Mouse (Mus musculus) spleen, adult 2 months (tissue): ENCODE measurements at regions not wholly inside any gene's neighbourhood (a gene's known extent, or its start where the extent isn't known, plus 50 kb on each side); places are given as distances from the start of the nearest gene placed in this dataset.

Experiments
- DNase-seq, 2 experiments: peaks; one replicate each; pipeline versions ENCODE4 v3.0.0 to v3.0.0-alpha.2; 2012 to 2021; ENCODE audit warnings: low spot score in 2 of 2, low read depth in 1 of 2
- H3K27ac ChIP-seq: fragments of 200-500 bp; 2 replicates; pipeline ENCODE4 v1.5.1; 2012; ENCODE audit warnings: low read length, inconsistent platforms; ENCODE audit not compliant: insufficient read depth
- H3K27me3 ChIP-seq: fragments of 200-500 bp; 2 replicates; pipeline ENCODE4 v1.6.1; 2012; ENCODE audit warnings: mild to moderate bottlenecking, moderate library complexity, low read length, inconsistent platforms; ENCODE audit not compliant: control insufficient read depth, insufficient read depth
- H3K36me3 ChIP-seq: fragments of 200-500 bp; 2 replicates; pipeline ENCODE4 v1.6.1; 2012; ENCODE audit warnings: mild to moderate bottlenecking, low read length, inconsistent platforms; ENCODE audit not compliant: control insufficient read depth, insufficient read depth
- H3K4me1 ChIP-seq: fragments of 200-500 bp; 2 replicates; pipeline ENCODE4 v1.6.1; 2011; ENCODE audit warnings: inconsistent platforms; ENCODE audit not compliant: control insufficient read depth, insufficient read depth, insufficient read length
- H3K4me3 ChIP-seq: fragments of 200-500 bp; 2 replicates; pipeline ENCODE4 v1.5.1; 2011; ENCODE audit warnings: mild to moderate bottlenecking, inconsistent platforms; ENCODE audit not compliant: insufficient read depth, insufficient read length; ENCODE audit errors: extremely low read depth
- CTCF ChIP-seq: fragments of 200-500 bp; IDR thresholded peaks from 2 replicates; pipeline ENCODE4 v1.5.1; 2011; ENCODE audit warnings: mild to moderate bottlenecking, inconsistent platforms; ENCODE audit not compliant: insufficient read depth, insufficient read length, insufficient replicate concordance; ENCODE audit errors: extremely low read depth
- POLR2A ChIP-seq: fragments of 200-500 bp; IDR thresholded peaks from 2 replicates; pipeline ENCODE4 v1.6.1; 2011; ENCODE audit warnings: low read depth, low read length, inconsistent platforms
- WGBS: fragments of 180-500 bp; shearing (Covaris S2); methylation state at CpG from one replicate; pipeline ENCODE4 v1.1.7; 2018; 5-methylcytosine and 5-hydroxymethylcytosine counted together

DNA sequence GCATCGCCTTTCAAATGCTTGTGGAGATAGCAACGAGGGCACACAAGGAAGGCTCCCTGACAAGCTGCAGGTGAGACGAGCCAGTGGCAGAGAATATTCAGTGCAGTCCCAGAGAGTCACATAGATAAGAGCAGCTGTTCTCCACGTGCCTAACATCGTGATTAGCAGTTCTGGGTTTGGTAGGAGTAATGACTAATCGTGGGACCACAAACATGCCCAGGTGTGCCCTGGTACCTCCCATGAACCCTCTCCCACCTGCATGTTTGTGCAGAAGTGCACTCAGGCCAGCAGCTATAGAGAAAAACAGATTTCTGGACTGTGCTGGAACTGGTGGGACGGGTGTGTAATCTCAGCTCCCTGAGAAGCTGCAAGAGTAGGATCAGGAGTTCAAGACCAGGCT lies 85.9 kb upstream of the Acsl1 start:
- no peaks in the 10 kb centered on the region for H3K4me1 ChIP-seq
- 85% methylated on average over 7 of the region's 7 CpGs for WGBS
- no peaks in the 10 kb centered on the region for H3K36me3 ChIP-seq
- H3K27ac ChIP-seq: no peak overlapping the region
- no peak overlapping the region for H3K4me3 ChIP-seq
- no peak for DNase-seq
- TF ChIP-seq CTCF (no peak), POLR2A (no peak)
- no peaks in the 10 kb centered on the region for H3K27me3 ChIP-seq

DNA sequence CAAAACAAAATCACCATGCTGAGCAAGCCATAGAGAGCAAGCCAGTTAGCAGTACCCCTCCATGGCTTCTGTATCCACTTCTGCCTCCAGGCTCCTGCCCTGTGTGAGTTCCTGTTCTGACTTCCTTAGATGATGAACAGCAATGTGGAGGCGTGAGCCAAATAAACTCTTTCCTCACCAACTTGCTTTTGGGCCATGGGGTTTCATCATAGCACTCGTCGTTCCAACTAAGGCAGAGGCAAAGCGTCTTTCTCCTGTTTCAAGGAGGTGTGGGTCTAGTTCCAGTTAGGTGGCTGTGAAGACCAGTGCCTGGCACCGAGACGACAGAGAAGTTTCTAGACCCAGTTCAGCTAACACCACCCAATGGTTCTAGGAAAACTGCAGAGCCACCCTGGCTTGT lies 85.0 kb upstream of the Acsl1 start:
- 88% methylated on average over 6 of the region's 6 CpGs for WGBS
- H3K27me3 ChIP-seq: no peaks in the 10 kb centered on the region
- TF ChIP-seq POLR2A: no peak
- no peak for TF ChIP-seq CTCF
- H3K36me3 ChIP-seq: no peaks in the 10 kb centered on the region
- H3K27ac ChIP-seq: no peak overlapping the region
- H3K4me1 ChIP-seq: no peaks in the 10 kb centered on the region
- DNase-seq: no peak
- H3K4me3 ChIP-seq: no peak overlapping the region

DNA sequence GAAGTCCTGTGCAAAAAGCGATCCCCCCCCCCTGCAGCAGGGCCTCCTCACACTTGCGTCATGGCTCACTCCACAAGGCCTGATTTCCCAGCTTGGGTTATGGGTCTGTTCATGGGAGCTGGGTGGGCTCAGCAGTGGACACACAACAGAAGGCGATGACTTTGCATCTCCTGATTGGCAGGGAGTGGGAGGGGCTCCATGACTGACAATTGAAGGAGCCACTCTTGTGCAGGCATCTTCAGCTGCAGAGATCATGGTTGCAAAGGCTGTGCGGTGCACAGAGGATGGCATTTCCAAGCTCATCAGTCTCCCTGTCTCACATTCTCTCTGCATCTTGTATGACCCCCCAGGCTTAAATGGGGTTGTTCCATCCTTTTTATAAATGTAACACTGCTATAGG lies 84.3 kb upstream of the Acsl1 start:
- Histone ChIP-seq H3K4me3 (no peak overlapping the region), H3K36me3 (no peaks in the 10 kb centered on the region), H3K27me3 (no peaks in the 10 kb centered on the region), H3K27ac (no peak overlapping the region), H3K4me1 (no peaks in the 10 kb centered on the region)
- DNase-seq: no peak
- TF ChIP-seq POLR2A: no peak
- TF ChIP-seq CTCF: no peak
- 89% methylated on average over 4 of the region's 4 CpGs for WGBS

DNA sequence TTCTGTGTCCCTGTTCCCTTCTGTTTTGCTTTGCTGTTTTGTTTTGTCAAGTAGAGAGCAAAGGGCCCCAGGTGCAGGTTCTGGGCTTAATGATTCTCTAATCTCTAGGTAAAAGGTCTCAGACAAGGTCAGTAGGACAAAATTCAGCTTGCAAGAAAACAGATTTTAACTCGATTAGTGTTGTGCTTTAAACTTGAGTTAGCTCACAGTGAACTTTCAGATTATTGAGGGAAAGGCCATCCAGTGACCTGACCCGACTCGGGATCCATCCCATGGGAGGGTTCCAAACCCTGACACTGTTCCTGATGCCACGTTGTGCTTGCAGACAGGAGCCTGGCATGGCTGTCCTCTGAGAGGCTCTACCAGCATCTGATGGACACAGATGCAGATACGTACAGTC lies 83.8 kb upstream of the Acsl1 start:
- no peaks in the 10 kb centered on the region for H3K4me1 ChIP-seq

DNA sequence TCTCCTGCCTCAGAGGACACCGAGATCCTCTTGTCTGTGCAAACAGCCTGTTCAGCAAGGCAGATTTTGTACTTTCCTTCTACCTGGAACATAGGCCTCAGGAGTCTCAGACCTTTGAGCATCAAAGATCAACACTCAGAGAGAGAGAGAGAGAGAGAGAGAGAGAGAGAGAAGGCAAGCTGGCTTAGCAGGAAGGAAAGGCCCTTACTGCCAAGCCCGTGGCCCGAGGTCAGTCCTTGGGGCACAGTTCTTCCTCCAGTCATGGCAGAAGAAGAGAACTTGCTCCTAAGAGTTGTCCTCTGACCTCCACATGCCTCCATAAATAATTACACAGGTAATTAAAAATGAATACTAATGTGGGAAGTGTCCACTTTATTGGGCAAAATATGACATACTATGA lies 82.4 kb upstream of the Acsl1 start:
- no peak for DNase-seq

More for the DNA sequence above, 83.8 kb upstream of the Acsl1 start:
- H3K27me3 ChIP-seq: no peaks in the 10 kb centered on the region
- no peak overlapping the region for H3K27ac ChIP-seq
- H3K4me3 ChIP-seq: no peak overlapping the region
- H3K36me3 ChIP-seq: no peaks in the 10 kb centered on the region
- WGBS: 84% methylated on average over 5 of the region's 5 CpGs
- TF ChIP-seq CTCF: no peak
- TF ChIP-seq POLR2A: no peak
- no peak for DNase-seq

DNA sequence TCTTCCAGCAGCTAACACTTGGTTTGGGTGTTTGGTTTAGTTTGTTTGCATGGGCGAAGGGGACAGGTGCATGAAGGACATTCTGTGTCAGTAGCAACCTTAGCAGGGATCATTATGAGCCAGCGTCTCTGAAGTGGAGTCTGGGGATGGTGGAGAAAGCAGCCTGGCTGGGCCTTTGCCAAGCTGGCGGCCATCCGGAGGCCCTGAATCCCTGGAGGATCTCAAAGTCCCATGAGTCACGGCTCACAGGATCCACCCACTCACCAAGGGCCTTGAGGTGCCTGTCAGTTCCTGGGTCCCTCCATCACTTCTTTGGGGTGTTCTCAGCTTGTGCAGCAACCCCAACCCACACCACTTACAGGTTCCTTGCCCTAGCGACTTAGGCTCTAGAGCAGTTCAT lies 80.4 kb upstream of the Acsl1 start:
- Histone ChIP-seq H3K36me3 (no peaks in the 10 kb centered on the region), H3K27me3 (no peaks in the 10 kb centered on the region), H3K27ac (no peak overlapping the region), H3K4me1 (peaks cover 8% of the 10 kb centered on the region), H3K4me3 (no peak overlapping the region)
- TF ChIP-seq CTCF (no peak), POLR2A (no peak)
- no peak for DNase-seq
- WGBS: 83% methylated on average over 6 of the region's 6 CpGs

More for the DNA sequence above, 82.4 kb upstream of the Acsl1 start:
- no peak overlapping the region for H3K4me3 ChIP-seq
- no peaks in the 10 kb centered on the region for H3K27me3 ChIP-seq
- no peaks in the 10 kb centered on the region for H3K4me1 ChIP-seq
- no peak overlapping the region for H3K27ac ChIP-seq
- WGBS: 57% methylated on average over 3 of the region's 3 CpGs
- TF ChIP-seq POLR2A: no peak
- TF ChIP-seq CTCF: no peak
- no peaks in the 10 kb centered on the region for H3K36me3 ChIP-seq

DNA sequence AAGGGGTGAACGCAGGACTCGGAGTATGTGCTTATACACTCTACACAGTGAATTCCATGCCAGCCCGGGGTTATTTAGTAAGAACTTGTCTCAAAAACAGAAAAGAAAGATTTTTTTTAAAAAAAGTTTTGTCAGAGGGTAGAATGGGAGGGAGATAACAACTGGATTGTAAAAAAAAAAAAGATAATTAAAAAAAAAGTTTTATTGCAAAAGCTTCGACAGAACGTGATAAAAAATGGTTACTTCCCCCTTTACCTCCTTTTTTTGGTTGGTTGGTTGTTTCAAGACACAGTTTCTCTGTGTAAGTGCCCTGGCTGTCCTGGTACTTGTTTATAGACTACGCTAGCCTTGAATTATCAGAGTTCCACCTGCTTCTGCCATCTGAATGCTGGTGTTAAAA lies 79.2 kb upstream of the Acsl1 start:
- TF ChIP-seq CTCF (no peak), POLR2A (no peak)
- no peak overlapping the region for H3K4me3 ChIP-seq
- WGBS: 64% methylated on average over 6 of the region's 6 CpGs
- no peak for DNase-seq
- no peaks in the 10 kb centered on the region for H3K27me3 ChIP-seq
- H3K4me1 ChIP-seq: peaks cover 10% of the 10 kb centered on the region
- H3K27ac ChIP-seq: no peak overlapping the region
- no peaks in the 10 kb centered on the region for H3K36me3 ChIP-seq

DNA sequence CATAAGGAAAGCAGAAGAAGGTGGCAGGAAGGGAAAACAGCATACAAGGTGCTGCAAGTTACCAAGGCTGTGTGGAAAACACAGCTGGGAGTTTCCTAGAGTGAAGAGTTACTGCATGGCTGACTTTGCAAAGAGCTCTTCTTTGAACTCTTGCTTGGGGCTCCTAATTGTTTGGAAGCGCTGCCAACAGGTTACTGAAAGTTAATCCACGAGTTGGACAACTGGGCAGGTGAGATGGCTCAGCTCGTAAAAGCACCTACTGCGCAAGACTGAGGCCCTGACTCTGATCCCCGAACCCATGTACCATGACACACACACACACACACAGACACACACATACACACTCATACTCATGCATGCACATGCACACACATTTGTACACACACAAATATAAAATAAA lies 77.5 kb upstream of the Acsl1 start:
- Histone ChIP-seq H3K4me3 (no peak overlapping the region), H3K36me3 (no peaks in the 10 kb centered on the region), H3K4me1 (peaks cover 10% of the 10 kb centered on the region), H3K27me3 (no peaks in the 10 kb centered on the region), H3K27ac (no peak overlapping the region)
- WGBS: 91% methylated on average over 5 of the region's 5 CpGs
- TF ChIP-seq CTCF: no peak
- TF ChIP-seq POLR2A: no peak
- no peak for DNase-seq
